Mouse (Mus musculus) ES-E14 (cell line): ENCODE results near the gene Celf5. TPM values are rescaled to one million over a fixed set of nuclear protein-coding genes. Genes with fewer than 3 reads are reported as not detected.

Experiments
- DNase-seq: peaks from one replicate; pipeline ENCODE4 v3.0.0-alpha.2; 2013; ENCODE audit warnings: low read depth, low spot score
- H3K27ac ChIP-seq: 2 replicates; pipeline ENCODE4 v1.5.1; 2012; ENCODE audit warnings: low read depth, mild to moderate bottlenecking, low read length, moderate library complexity, mixed read lengths; ENCODE audit not compliant: poor library complexity, insufficient read depth, severe bottlenecking
- H3K36me3 ChIP-seq: 2 replicates; pipeline ENCODE4 v1.6.1; 2012; ENCODE audit warnings: mild to moderate bottlenecking, low read length, moderate library complexity, mixed read lengths; ENCODE audit not compliant: control insufficient read depth, poor library complexity, insufficient read depth, severe bottlenecking
- H3K4me1 ChIP-seq, 2 experiments: fragments of 150-350 bp in 1 of 2; sonication (generic) in 1 of 2; 2 replicates each; pipeline ENCODE4 v1.6.1; 2012; ENCODE audit warnings: low read length in 2 of 2, mild to moderate bottlenecking in 1 of 2, mixed read lengths in 1 of 2; ENCODE audit not compliant: control insufficient read depth in 2 of 2, insufficient read depth in 2 of 2, poor library complexity in 1 of 2
- H3K4me3 ChIP-seq, 2 experiments: fragments of 150-350 bp in 1 of 2; sonication (generic) in 1 of 2; 2 replicates each; pipeline ENCODE4 v1.5.1; 2012; ENCODE audit warnings: low read length in 2 of 2, low read depth in 1 of 2, mild to moderate bottlenecking in 1 of 2, mixed read lengths in 1 of 2; ENCODE audit not compliant: insufficient read depth in 1 of 2, poor library complexity in 1 of 2, severe bottlenecking in 1 of 2
- H3K9ac ChIP-seq: 2 replicates; pipeline ENCODE4 v1.6.1; 2012; ENCODE audit warnings: low read depth, mild to moderate bottlenecking, low read length, mixed read lengths; ENCODE audit not compliant: poor library complexity, insufficient read depth, severe bottlenecking
- H3K9me3 ChIP-seq: fragments of 150-350 bp; sonication (generic); 2 replicates; pipeline ENCODE4 v1.6.1; 2012; ENCODE audit warnings: low read depth, mild to moderate bottlenecking, low read length; ENCODE audit not compliant: control insufficient read depth, insufficient read depth
- CHD2 ChIP-seq: IDR thresholded peaks from 2 replicates; pipeline ENCODE4 v1.6.1; 2014; ENCODE audit warnings: mild to moderate bottlenecking, low read depth, low read length, inconsistent platforms
- HCFC1 ChIP-seq: IDR thresholded peaks from 2 replicates; pipeline ENCODE4 v1.6.1; 2012; ENCODE audit warnings: low read length, inconsistent platforms, borderline replicate concordance; ENCODE audit not compliant: insufficient read depth
- MAFK ChIP-seq: IDR thresholded peaks from 2 replicates; pipeline ENCODE4 v1.6.1; 2014; ENCODE audit warnings: mild to moderate bottlenecking, low read depth, low read length, inconsistent platforms; ENCODE audit not compliant: insufficient read depth
- ZC3H11A ChIP-seq: IDR thresholded peaks from 2 replicates; pipeline ENCODE4 v1.6.1; 2012; ENCODE audit warnings: low read depth, mild to moderate bottlenecking, inconsistent platforms, low read length, borderline replicate concordance
- ZNF384 ChIP-seq: IDR thresholded peaks from 2 replicates; pipeline ENCODE4 v1.6.1; 2012; ENCODE audit warnings: low read depth, low read length, inconsistent platforms
- in situ Hi-C, 2 experiments: fragments of 600-800 bp; cut with MboI; formaldehyde crosslinking; loops; one replicate each; pipeline ENCODE4 v1.15.1; 2025; ENCODE audit warnings: low sequenced_read_pairs in 2 of 2, inconsistent platforms in 1 of 2; ENCODE audit not compliant: unreplicated experiment in 2 of 2
- total RNA-seq: library from RNA; depleted of rRNA; stranded (reverse); fragments of 300-350 nt; gene quantifications from 2 replicates; pipeline ENCODE4 v1.2.3, GENCODE M21; 2012

The Celf5 gene
- total RNA-seq, 1 experiment: 5.0 TPM

- in situ Hi-C loops: no loop called here
- H3K4me1 ChIP-seq: peaks cover 4 to 76% of the 10 kb centered on the region in 2 experiments
- H3K9me3 ChIP-seq: no peaks in the 10 kb centered on the region
- no peak for TF ChIP-seq CHD2
- 0 out of 2 replicates have a peak, but pooled peaks have one; percentile 4 for TF ChIP-seq HCFC1
- peak overlapping the region; percentile 40 for H3K27ac ChIP-seq
- H3K36me3 ChIP-seq: peaks cover 5% of the 10 kb centered on the region; the same call in 1 of the 2 replicates
- no peak for DNase-seq
- peak overlapping the region; percentile 25 to 40 for H3K4me3 ChIP-seq
- peak overlapping the region; percentile 11; the same call in 1 of the 2 replicates for H3K9ac ChIP-seq
Observed at GRCm38 (mm10) chr10:81413310-81414261, 68.9 kb downstream of the Celf5 start.

- Histone ChIP-seq H3K4me3 (no peak overlapping the region), H3K9ac (no peak overlapping the region), H3K36me3 (peaks cover 5% of the 10 kb centered on the region; the same call in 1 of the 2 replicates), H3K4me1 (peaks cover 4 to 78% of the 10 kb centered on the region in 2 experiments), H3K9me3 (no peaks in the 10 kb centered on the region), H3K27ac (no peak overlapping the region)
- TF ChIP-seq ZC3H11A: no peak
- no peak for TF ChIP-seq MAFK
- no peak for TF ChIP-seq HCFC1
- no peak for TF ChIP-seq CHD2
- no peak for TF ChIP-seq ZNF384
- no peak for DNase-seq
- in situ Hi-C loops: no loop called here
Observed at GRCm38 (mm10) chr10:81412586-81413309, 69.8 kb downstream of the Celf5 start.

GRCm38 (mm10) chr10:81411471-81412400, 70.8 kb downstream of the Celf5 start:
- H3K9ac ChIP-seq: no peak overlapping the region
- in situ Hi-C loops: no loop called here
- no peak for TF ChIP-seq CHD2
- no peak for TF ChIP-seq ZNF384
- peak; percentile 37; the same call in 1 of the 2 replicates for TF ChIP-seq ZC3H11A
- TF ChIP-seq HCFC1: no peak
- no peak for TF ChIP-seq MAFK
- no peak overlapping the region for H3K27ac ChIP-seq
- no peak overlapping the region for H3K4me3 ChIP-seq
- H3K4me1 ChIP-seq: peaks cover 4 to 77% of the 10 kb centered on the region in 2 experiments
- no peak for DNase-seq
- no peaks in the 10 kb centered on the region for H3K9me3 ChIP-seq
- H3K36me3 ChIP-seq: peaks cover 5% of the 10 kb centered on the region; the same call in 1 of the 2 replicates

- Histone ChIP-seq H3K27ac (no peak overlapping the region), H3K9me3 (no peaks in the 10 kb centered on the region), H3K36me3 (peaks cover 5% of the 10 kb centered on the region; the same call in 1 of the 2 replicates), H3K9ac (no peak overlapping the region), H3K4me1 (peaks cover 4 to 77% of the 10 kb centered on the region in 2 experiments), H3K4me3 (no peak overlapping the region)
- no peak for DNase-seq
- in situ Hi-C loops: no loop called here
- TF ChIP-seq ZC3H11A (no peak), MAFK (no peak), CHD2 (no peak), HCFC1 (no peak), ZNF384 (no peak)
Observed at GRCm38 (mm10) chr10:81410981-81411380, 71.5 kb downstream of the Celf5 start.
